Mouse (Mus musculus) MEL (cell line): ENCODE data around the gene A1bg.

Experiments used
- CTCF ChIP-seq, 3 experiments: IDR thresholded peaks in 2 of 3; conservative IDR thresholded peaks in 1 of 3; 2 replicates each; pipeline ENCODE4 v1.5.1; 2011 to 2012; ENCODE audit warnings: low read length in 3 of 3, low read depth in 2 of 3, mild to moderate bottlenecking in 2 of 3, improper control_type of control experiment in 1 of 3, inconsistent platforms in 1 of 3, mixed read lengths in 1 of 3, moderate library complexity in 1 of 3; ENCODE audit not compliant: control insufficient read depth in 1 of 3, insufficient read depth in 1 of 3, poor library complexity in 1 of 3, severe bottlenecking in 1 of 3
- ETS1 ChIP-seq: IDR thresholded peaks from 2 replicates; pipeline ENCODE4 v1.6.1; 2012; ENCODE audit warnings: low read depth, mild to moderate bottlenecking, inconsistent platforms, low read length, improper control_type of control experiment, moderate library complexity
- HCFC1 ChIP-seq: IDR thresholded peaks from 2 replicates; pipeline ENCODE4 v1.6.1; 2012; ENCODE audit warnings: low read depth, mild to moderate bottlenecking, inconsistent platforms, low read length, improper control_type of control experiment, moderate library complexity
- MXI1 ChIP-seq: IDR thresholded peaks from 2 replicates; pipeline ENCODE4 v1.6.1; 2011; ENCODE audit warnings: mild to moderate bottlenecking, low read depth, low read length, improper control_type of control experiment
- MYB ChIP-seq: IDR thresholded peaks from 2 replicates; pipeline ENCODE4 v1.6.1; 2011; ENCODE audit warnings: mild to moderate bottlenecking, low read depth, low read length, improper control_type of control experiment
- MYC ChIP-seq: IDR thresholded peaks from 2 replicates; pipeline ENCODE4 v1.6.1; 2011; ENCODE audit warnings: low read depth, mild to moderate bottlenecking, low read length, improper control_type of control experiment, moderate library complexity
- POLR2A ChIP-seq, 2 experiments: IDR thresholded peaks; 2 replicates each; pipeline ENCODE4 v1.6.1; 2011 to 2012; ENCODE audit warnings: low read length in 2 of 2, mild to moderate bottlenecking in 2 of 2, control low read depth in 1 of 2, improper control_type of control experiment in 1 of 2, low read depth in 1 of 2, moderate library complexity in 1 of 2; ENCODE audit not compliant: control insufficient read depth in 1 of 2, insufficient read depth in 1 of 2, poor library complexity in 1 of 2
- SIN3A ChIP-seq: IDR thresholded peaks from 2 replicates; pipeline ENCODE4 v1.6.1; 2012; ENCODE audit warnings: low read length, improper control_type of control experiment, inconsistent platforms
- ZNF384 ChIP-seq: IDR thresholded peaks from 2 replicates; pipeline ENCODE4 v1.6.1; 2012; ENCODE audit warnings: low read depth, mild to moderate bottlenecking, inconsistent platforms, low read length, improper control_type of control experiment

- TF ChIP-seq POLR2A (IDR thresholded peaks at IDR 0.05; ENCODE audit: control insufficient read depth in 1 of 2, insufficient read depth in 1 of 2, low read depth in 1 of 2, low read length in 2 of 2, poor library complexity in 1 of 2) (no peak), MYC (no peak), CTCF (IDR thresholded peaks at IDR 0.05 in 2 of 3, conservative IDR thresholded peaks at IDR 0.05 in 1 of 3; ENCODE audit: control insufficient read depth in 1 of 3, insufficient read depth in 1 of 3, low read depth in 2 of 3, low read length in 3 of 3, poor library complexity in 1 of 3, severe bottlenecking in 1 of 3) (no peak), HCFC1 (no peak), SIN3A (no peak), MXI1 (no peak), ZNF384 (no peak), ETS1 (no peak), MYB (no peak)
These were observed 47.1 kb downstream of the A1bg start for GRCm38 (mm10) chr15:60875721-60876120.
